Mouse (Mus musculus) lung, embryonic 15.5 days (tissue): ENCODE measurements around the gene Zdhhc17. TPM values are rescaled to one million over a fixed set of nuclear protein-coding genes. Genes with fewer than 3 reads are reported as not detected.

Source experiments
- ATAC-seq: fragments of 200-750 bp; cut with Nextera tagmentation; 2 replicates; pipeline ENCODE4 v1.8.0; 2017; ENCODE audit warnings: moderate number of reproducible peaks, borderline replicate concordance; ENCODE audit not compliant: low FRiP score, low TSS enrichment; ENCODE audit errors: extremely low read depth
- H3K27ac ChIP-seq: fragments of 300-500 bp; sonication (generic); 2 replicates; pipeline ENCODE4 v1.5.1; 2015; ENCODE audit warnings: moderate library complexity, mild to moderate bottlenecking, inconsistent platforms
- H3K27me3 ChIP-seq: fragments of 300-500 bp; sonication (generic); 2 replicates; pipeline ENCODE4 v1.6.1; 2015; ENCODE audit warnings: inconsistent platforms
- H3K36me3 ChIP-seq: fragments of 300-500 bp; sonication (generic); 2 replicates; pipeline ENCODE4 v1.6.1; 2015; ENCODE audit warnings: inconsistent platforms
- H3K4me1 ChIP-seq: fragments of 300-500 bp; sonication (generic); 2 replicates; pipeline ENCODE4 v1.6.1; 2015; ENCODE audit warnings: inconsistent platforms
- H3K4me2 ChIP-seq: fragments of 300-500 bp; sonication (generic); 2 replicates; pipeline ENCODE4 v1.6.1; 2015; ENCODE audit warnings: inconsistent platforms, mild to moderate bottlenecking, moderate library complexity
- H3K4me3 ChIP-seq: fragments of 300-500 bp; sonication (generic); 2 replicates; pipeline ENCODE4 v1.5.1; 2015; ENCODE audit warnings: mild to moderate bottlenecking, inconsistent platforms
- H3K9ac ChIP-seq: fragments of 300-500 bp; sonication (generic); 2 replicates; pipeline ENCODE4 v1.6.1; 2015; ENCODE audit warnings: inconsistent platforms
- H3K9me3 ChIP-seq: fragments of 300-500 bp; sonication (generic); 2 replicates; pipeline ENCODE4 v1.6.1; 2016; ENCODE audit warnings: inconsistent platforms
- WGBS: fragments of 180-500 bp; shearing (Covaris S2); methylation state at CpG from one replicate; pipeline ENCODE4 v1.1.7; 2015; 5-methylcytosine and 5-hydroxymethylcytosine counted together
- polyA plus RNA-seq: library from polyadenylated mRNA; unstranded; fragments of >200 nt; fragmentation: Nextera tagmentation; extraction: Ambion mirVana; gene quantifications from 2 replicates; pipeline ENCODE4 v1.2.1, GENCODE M21; 2015

Gene Zdhhc17
- polyA plus RNA-seq, 1 experiment from 2014 or later = 20.5 TPM

GRCm38 (mm10) chr10:110933584-110933983, 76.4 kb downstream of the Zdhhc17 start:
- WGBS = 78% methylated on average over 5 of the region's 5 CpGs
- Histone ChIP-seq H3K4me3 (no peak overlapping the region), H3K36me3 (peaks cover 10% of the 10 kb centered on the region; the same call in 1 of the 2 replicates), H3K9me3 (no peaks in the 10 kb centered on the region), H3K4me1 (peaks cover 21% of the 10 kb centered on the region; the same call in 1 of the 2 replicates), H3K27me3 (no peaks in the 10 kb centered on the region), H3K27ac (no peak overlapping the region), H3K9ac (no peak overlapping the region), H3K4me2 (no peak overlapping the region)
- no peak for ATAC-seq

- no peaks in the 10 kb centered on the region for H3K27me3 ChIP-seq
- no peaks in the 10 kb centered on the region for H3K36me3 ChIP-seq
- 58% methylated on average over 20 of the region's 20 CpGs for WGBS
- H3K27ac ChIP-seq = peak overlapping the region; percentile 51
- no peak overlapping the region for H3K4me3 ChIP-seq
- H3K4me1 ChIP-seq = peaks cover 28% of the 10 kb centered on the region
- H3K9me3 ChIP-seq = no peaks in the 10 kb centered on the region
- ATAC-seq = 0 out of 2 replicates have a peak, but pooled peaks have one; percentile 40
- H3K9ac ChIP-seq = no peak overlapping the region
- no peak overlapping the region; the same call in 1 of the 2 replicates for H3K4me2 ChIP-seq
These were observed 77.9 kb downstream of the Zdhhc17 start for GRCm38 (mm10) chr10:110931913-110932560.

GRCm38 (mm10) chr10:110931161-110931912, 78.6 kb downstream of the Zdhhc17 start:
- no peak overlapping the region for H3K9ac ChIP-seq

GRCm38 (mm10) chr10:110929756-110930155, 80.2 kb downstream of the Zdhhc17 start:
- H3K9me3 ChIP-seq = no peaks in the 10 kb centered on the region
- ATAC-seq = no peak
- WGBS = 59% methylated on average over 4 of the region's 4 CpGs
- no peak overlapping the region for H3K9ac ChIP-seq
- no peak overlapping the region for H3K4me2 ChIP-seq
- H3K27ac ChIP-seq = no peak overlapping the region
- H3K36me3 ChIP-seq = no peaks in the 10 kb centered on the region
- H3K27me3 ChIP-seq = no peaks in the 10 kb centered on the region
- peaks cover 39% of the 10 kb centered on the region for H3K4me1 ChIP-seq
- H3K4me3 ChIP-seq = no peak overlapping the region

More at GRCm38 (mm10) chr10:110931161-110931912, 78.6 kb downstream of the Zdhhc17 start:
- Histone ChIP-seq H3K4me2 (no peak overlapping the region; the same call in 1 of the 2 replicates), H3K4me3 (no peak overlapping the region), H3K36me3 (no peaks in the 10 kb centered on the region), H3K4me1 (peaks cover 35% of the 10 kb centered on the region), H3K27ac (peak overlapping the region; percentile 51), H3K9me3 (no peaks in the 10 kb centered on the region), H3K27me3 (no peaks in the 10 kb centered on the region)
- ATAC-seq = no peak
- 73% methylated on average over 13 of the region's 13 CpGs for WGBS

- H3K9ac ChIP-seq = no peak overlapping the region
- H3K4me2 ChIP-seq = peak overlapping the region; percentile 23
- no peak overlapping the region for H3K4me3 ChIP-seq
- H3K4me1 ChIP-seq = peaks cover 39% of the 10 kb centered on the region
- H3K27me3 ChIP-seq = no peaks in the 10 kb centered on the region
- no peaks in the 10 kb centered on the region for H3K36me3 ChIP-seq
- 27% methylated on average over 11 of the region's 11 CpGs for WGBS
- peak; percentile 66; the same call in 1 of the 2 replicates for ATAC-seq
- no peak overlapping the region for H3K27ac ChIP-seq
- H3K9me3 ChIP-seq = no peaks in the 10 kb centered on the region
These were observed 82.4 kb downstream of the Zdhhc17 start for GRCm38 (mm10) chr10:110927491-110927890.

- H3K4me3 ChIP-seq = no peak overlapping the region
- H3K36me3 ChIP-seq = no peaks in the 10 kb centered on the region
- WGBS = 70% methylated on average over 9 of the region's 9 CpGs
- peaks cover 48% of the 10 kb centered on the region for H3K4me1 ChIP-seq
- H3K27me3 ChIP-seq = no peaks in the 10 kb centered on the region
- no peaks in the 10 kb centered on the region for H3K9me3 ChIP-seq
- no peak for ATAC-seq
- no peak overlapping the region for H3K27ac ChIP-seq
- no peak overlapping the region for H3K9ac ChIP-seq
- H3K4me2 ChIP-seq = peak overlapping the region; percentile 91; the same call in 1 of the 2 replicates
These were observed 87.3 kb downstream of the Zdhhc17 start for GRCm38 (mm10) chr10:110922612-110923011.

- WGBS = 57% methylated on average over 3 of the region's 3 CpGs
- H3K4me3 ChIP-seq = peak overlapping the region; percentile 68; the same call in 1 of the 2 replicates
- ATAC-seq = no peak
- no peak overlapping the region for H3K9ac ChIP-seq
- no peaks in the 10 kb centered on the region for H3K27me3 ChIP-seq
- no peaks in the 10 kb centered on the region for H3K36me3 ChIP-seq
- no peak overlapping the region for H3K27ac ChIP-seq
- H3K4me1 ChIP-seq = peaks cover 40% of the 10 kb centered on the region
- H3K4me2 ChIP-seq = peak overlapping the region; percentile 91
- no peaks in the 10 kb centered on the region for H3K9me3 ChIP-seq
These were observed 88.0 kb downstream of the Zdhhc17 start for GRCm38 (mm10) chr10:110921890-110922289.

GRCm38 (mm10) chr10:110920368-110920950, 89.5 kb downstream of the Zdhhc17 start:
- Histone ChIP-seq H3K4me3 (peak overlapping the region; percentile 68), H3K9ac (peak overlapping the region; percentile 84), H3K27ac (peak overlapping the region; percentile 97), H3K9me3 (no peaks in the 10 kb centered on the region), H3K4me2 (peak overlapping the region; percentile 91), H3K27me3 (no peaks in the 10 kb centered on the region), H3K36me3 (no peaks in the 10 kb centered on the region), H3K4me1 (peaks cover 32% of the 10 kb centered on the region)
- WGBS = under 1% methylated on average over 15 of the region's 15 CpGs
- peak; percentile 30 for ATAC-seq

GRCm38 (mm10) chr10:110919531-110920343, 90.2 kb downstream of the Zdhhc17 start, which contains the start of gene Csrp2:
Gene Csrp2 (plus strand): TSS chr10:110919789.
- H3K27me3 ChIP-seq = no peaks in the 10 kb centered on the region
- H3K4me2 ChIP-seq = peak within 1 kb of the TSS; percentile 91
- H3K9me3 ChIP-seq = no peaks in the 10 kb centered on the region
- peak within 1 kb of the TSS; percentile 97 for H3K27ac ChIP-seq
- under 1% methylated on average over 65 of the region's 67 CpGs for WGBS
- peaks cover 32% of the 10 kb centered on the region for H3K4me1 ChIP-seq
- peak; percentile 90 for ATAC-seq
- H3K36me3 ChIP-seq = no peaks in the 10 kb centered on the region
- H3K4me3 ChIP-seq = peak within 1 kb of the TSS; percentile 68
- peak within 1 kb of the TSS; percentile 84 for H3K9ac ChIP-seq

- peak overlapping the region; percentile 84; the same call in 1 of the 2 replicates for H3K9ac ChIP-seq
- no peak for ATAC-seq
- H3K4me2 ChIP-seq = peak overlapping the region; percentile 91
- H3K9me3 ChIP-seq = no peaks in the 10 kb centered on the region
- peaks cover 32% of the 10 kb centered on the region for H3K4me1 ChIP-seq
- peak overlapping the region; percentile 68 for H3K4me3 ChIP-seq
- H3K27me3 ChIP-seq = no peaks in the 10 kb centered on the region
- no peaks in the 10 kb centered on the region for H3K36me3 ChIP-seq
- 19% methylated on average over 26 of the region's 26 CpGs for WGBS
- peak overlapping the region; percentile 97 for H3K27ac ChIP-seq
These were observed 91.2 kb downstream of the Zdhhc17 start for GRCm38 (mm10) chr10:110918414-110919391.
